In genomic region chrX:140738986-140739385, GRCm38 (mm10) we compare ENCODE assay signal across 24 mouse cellular contexts.
"Had no signal": no experiment of that assay in that cellular context is flagged by ENCODE, and none has a peak within 500 bp of the region (broad histone marks: within the 10 kb centered on the region; RNA-seq: fewer than 3 reads in every experiment).

No protein-coding gene starts in this region.

- H3K27me3 ChIP-seq: heart, embryonic 12.5 days; intestine, embryonic 15.5 days had no signal

- DNase-seq: gastrocnemius, adult 2 months; gastrocnemius, postnatal 10 days; gastrocnemius, postnatal 25 days; heart, adult 18-20 months; heart, postnatal 10 days; heart, postnatal 4 days; kidney, postnatal 4 days; liver, embryonic 13.5 days; liver, postnatal 0 days had no signal

- ATAC-seq: hindbrain, embryonic 16.5 days; inflammation-experienced regulatory T-cells, adult 6 months; intestine, embryonic 15.5 days; intestine, postnatal 0 days; liver, postnatal 0 days had no signal

- H3K9ac ChIP-seq: heart, embryonic 12.5 days; hindbrain, embryonic 12.5 days; hindbrain, embryonic 14.5 days; intestine, embryonic 15.5 days; limb, embryonic 12.5 days; liver, embryonic 13.5 days; liver, embryonic 15.5 days; liver, postnatal 0 days had no signal

- H3K4me3 ChIP-seq: gastrocnemius, adult 2 months; heart, embryonic 10.5 days; heart, embryonic 12.5 days; hindbrain, embryonic 10.5 days; hindbrain, embryonic 12.5 days; intestine, embryonic 15.5 days; layer of hippocampus, adult 2 months; left cerebral cortex, adult 2 months; limb, embryonic 10.5 days; limb, embryonic 12.5 days; liver, embryonic 13.5 days; liver, embryonic 15.5 days had no signal

- H3K27ac ChIP-seq: gastrocnemius, adult 2 months; heart, embryonic 10.5 days; hindbrain, embryonic 10.5 days; hindbrain, embryonic 12.5 days; hindbrain, embryonic 14.5 days; intestine, embryonic 15.5 days; layer of hippocampus, adult 2 months; left cerebral cortex, adult 2 months; limb, embryonic 10.5 days; limb, embryonic 12.5 days; liver, embryonic 13.5 days; liver, embryonic 15.5 days had no signal

- H3K36me3 ChIP-seq: heart, embryonic 10.5 days; hindbrain, embryonic 10.5 days; hindbrain, embryonic 12.5 days; intestine, embryonic 15.5 days; limb, embryonic 10.5 days; limb, embryonic 12.5 days; liver, embryonic 13.5 days; liver, embryonic 15.5 days had no signal

- H3K4me1 ChIP-seq: heart, embryonic 10.5 days; heart, embryonic 12.5 days; hindbrain, embryonic 10.5 days; hindbrain, embryonic 12.5 days; intestine, embryonic 15.5 days; limb, embryonic 10.5 days; limb, embryonic 12.5 days; liver, embryonic 13.5 days; liver, embryonic 15.5 days had no signal

- H3K9me3 ChIP-seq: heart, embryonic 10.5 days; heart, embryonic 12.5 days; hindbrain, embryonic 10.5 days; hindbrain, embryonic 12.5 days; intestine, embryonic 15.5 days; limb, embryonic 10.5 days; limb, embryonic 12.5 days; liver, embryonic 13.5 days; liver, embryonic 15.5 days had no signal

- H3K4me2 ChIP-seq: heart, embryonic 12.5 days; hindbrain, embryonic 12.5 days; hindbrain, embryonic 14.5 days; intestine, embryonic 15.5 days; limb, embryonic 12.5 days; liver, embryonic 11.5 days; liver, embryonic 13.5 days; liver, embryonic 15.5 days had no signal
